Mouse (Mus musculus) midbrain, embryonic 16.5 days (tissue): ENCODE measurements around the gene Tst. TPM values are rescaled to one million over a fixed set of nuclear protein-coding genes. Genes with fewer than 3 reads are reported as not detected.

ENCODE experiments used
- ATAC-seq: fragments of 200-750 bp; cut with Nextera tagmentation; 2 replicates; pipeline ENCODE4 v1.8.0; 2017; ENCODE audit warnings: moderate TSS enrichment
- H3K27ac ChIP-seq: fragments of 300-500 bp; sonication (generic); 2 replicates; pipeline ENCODE4 v1.5.1; 2014; ENCODE audit warnings: mild to moderate bottlenecking, low read length, mixed read lengths
- H3K27me3 ChIP-seq: fragments of 300-500 bp; sonication (generic); 2 replicates; pipeline ENCODE4 v1.6.1; 2014; ENCODE audit warnings: low read depth, low read length, mixed read lengths; ENCODE audit not compliant: control insufficient read depth, insufficient read depth
- H3K36me3 ChIP-seq: fragments of 300-500 bp; sonication (generic); 2 replicates; pipeline ENCODE4 v1.6.1; 2014; ENCODE audit warnings: mild to moderate bottlenecking, low read length, moderate library complexity, mixed read lengths; ENCODE audit not compliant: control insufficient read depth, insufficient read depth
- H3K4me1 ChIP-seq: fragments of 300-500 bp; sonication (generic); 2 replicates; pipeline ENCODE4 v1.6.1; 2014; ENCODE audit warnings: mild to moderate bottlenecking, low read length, mixed read lengths; ENCODE audit not compliant: control insufficient read depth, insufficient read depth
- H3K4me2 ChIP-seq: fragments of 300-500 bp; sonication (generic); 2 replicates; pipeline ENCODE4 v1.6.1; 2014; ENCODE audit warnings: mild to moderate bottlenecking, low read length, mixed read lengths
- H3K4me3 ChIP-seq: fragments of 300-500 bp; sonication (generic); 2 replicates; pipeline ENCODE4 v1.5.1; 2014; ENCODE audit warnings: low read depth, mild to moderate bottlenecking, low read length, moderate library complexity, mixed read lengths
- H3K9ac ChIP-seq: fragments of 300-500 bp; sonication (generic); 2 replicates; pipeline ENCODE4 v1.6.1; 2014; ENCODE audit warnings: low read depth, low read length, mixed read lengths
- H3K9me3 ChIP-seq: fragments of 300-500 bp; sonication (generic); replicated peaks from 2 replicates; pipeline ENCODE4 v1.6.1; 2014; ENCODE audit warnings: mild to moderate bottlenecking, low read length, mixed read lengths; ENCODE audit not compliant: control insufficient read depth, poor library complexity, severe bottlenecking
- WGBS: fragments of 180-500 bp; shearing (Covaris S2); extraction: QIAGEN DNeasy Blood & Tissue Kit; methylation state at CpG from one replicate; pipeline ENCODE4 v1.1.7; 2014; 5-methylcytosine and 5-hydroxymethylcytosine counted together
- polyA plus RNA-seq: library from polyadenylated mRNA; unstranded; fragments of >200 nt; fragmentation: Nextera tagmentation; extraction: Ambion mirVana; gene quantifications from 2 replicates; pipeline ENCODE4 v1.2.1, GENCODE M21; 2015

Tst gene
- polyA plus RNA-seq, 1 experiment from 2014 or later = 22.8 TPM

- peak; percentile 81; the same call in 1 of the 2 replicates for ATAC-seq
- 17% methylated on average over 16 of the region's 16 CpGs for WGBS
- no peaks in the 10 kb centered on the region; the same call in 1 of the 2 replicates for H3K27me3 ChIP-seq
- no peak overlapping the region for H3K27ac ChIP-seq
- 0 out of 2 replicates have a peak overlapping the region, but pooled peaks have one; percentile 30 for H3K9ac ChIP-seq
- H3K9me3 ChIP-seq = no peaks in the 10 kb centered on the region
- H3K4me1 ChIP-seq = peaks cover 3% of the 10 kb centered on the region
- peak overlapping the region; percentile 30; the same call in 1 of the 2 replicates for H3K4me2 ChIP-seq
- H3K4me3 ChIP-seq = no peak overlapping the region
- H3K36me3 ChIP-seq = no peaks in the 10 kb centered on the region
Measured at GRCm38 (mm10) chr15:78422046-78422956, 16.6 kb upstream of the Tst start.

GRCm38 (mm10) chr15:78420395-78420794 is 14.7 kb upstream of the Tst start:
- Histone ChIP-seq H3K9ac (no peak overlapping the region), H3K27ac (no peak overlapping the region), H3K4me1 (peaks cover 3% of the 10 kb centered on the region), H3K4me2 (no peak overlapping the region), H3K27me3 (no peaks in the 10 kb centered on the region; the same call in 1 of the 2 replicates), H3K9me3 (no peaks in the 10 kb centered on the region), H3K36me3 (no peaks in the 10 kb centered on the region), H3K4me3 (no peak overlapping the region)
- no peak for ATAC-seq
- 83% methylated on average over 13 of the region's 13 CpGs for WGBS

GRCm38 (mm10) chr15:78416937-78417336 is 11.2 kb upstream of the Tst start:
- no peak overlapping the region for H3K9ac ChIP-seq

GRCm38 (mm10) chr15:78414157-78414556 is 8.4 kb upstream of the Tst start:
- Histone ChIP-seq H3K4me3 (no peak overlapping the region), H3K27ac (no peak overlapping the region), H3K36me3 (no peaks in the 10 kb centered on the region; the same call in 1 of the 2 replicates), H3K4me1 (peaks cover 7% of the 10 kb centered on the region), H3K9me3 (no peaks in the 10 kb centered on the region), H3K27me3 (peaks cover 20% of the 10 kb centered on the region), H3K4me2 (no peak overlapping the region), H3K9ac (no peak overlapping the region)
- WGBS = 95% methylated on average over 8 of the region's 8 CpGs
- no peak for ATAC-seq

More at GRCm38 (mm10) chr15:78416937-78417336, 11.2 kb upstream of the Tst start:
- no peaks in the 10 kb centered on the region; the same call in 1 of the 2 replicates for H3K27me3 ChIP-seq
- H3K4me3 ChIP-seq = no peak overlapping the region
- ATAC-seq = no peak
- H3K4me2 ChIP-seq = no peak overlapping the region
- H3K9me3 ChIP-seq = no peaks in the 10 kb centered on the region
- no peaks in the 10 kb centered on the region for H3K4me1 ChIP-seq
- H3K36me3 ChIP-seq = no peaks in the 10 kb centered on the region; the same call in 1 of the 2 replicates
- H3K27ac ChIP-seq = no peak overlapping the region
- 12% methylated on average over 4 of the region's 4 CpGs for WGBS

- no peaks in the 10 kb centered on the region; the same call in 1 of the 2 replicates for H3K36me3 ChIP-seq
- 44% methylated on average over 1 of the region's 1 CpGs for WGBS
- H3K27ac ChIP-seq = no peak overlapping the region
- peaks cover 25% of the 10 kb centered on the region for H3K27me3 ChIP-seq
- no peaks in the 10 kb centered on the region for H3K9me3 ChIP-seq
- H3K4me1 ChIP-seq = peaks cover 7% of the 10 kb centered on the region
- H3K9ac ChIP-seq = no peak overlapping the region
- H3K4me2 ChIP-seq = no peak overlapping the region
- no peak overlapping the region for H3K4me3 ChIP-seq
- ATAC-seq = no peak
Measured at GRCm38 (mm10) chr15:78413719-78414117, 8.0 kb upstream of the Tst start.

GRCm38 (mm10) chr15:78413083-78413718 is 7.5 kb upstream of the Tst start:
- H3K9ac ChIP-seq = no peak overlapping the region
- H3K4me2 ChIP-seq = no peak overlapping the region
- peaks cover 29% of the 10 kb centered on the region for H3K27me3 ChIP-seq
- H3K36me3 ChIP-seq = no peaks in the 10 kb centered on the region; the same call in 1 of the 2 replicates
- H3K4me1 ChIP-seq = peaks cover 7% of the 10 kb centered on the region
- ATAC-seq = no peak
- H3K27ac ChIP-seq = no peak overlapping the region
- WGBS = 93% methylated on average over 14 of the region's 14 CpGs
- H3K4me3 ChIP-seq = no peak overlapping the region
- no peaks in the 10 kb centered on the region for H3K9me3 ChIP-seq

GRCm38 (mm10) chr15:78409570-78410052 is 3.9 kb upstream of the Tst start:
- Histone ChIP-seq H3K27me3 (peaks cover 31% of the 10 kb centered on the region), H3K4me1 (peaks cover 21% of the 10 kb centered on the region), H3K36me3 (no peaks in the 10 kb centered on the region; the same call in 1 of the 2 replicates), H3K9me3 (no peaks in the 10 kb centered on the region), H3K27ac (no peak overlapping the region), H3K4me2 (peak overlapping the region; percentile 45), H3K9ac (no peak overlapping the region), H3K4me3 (peak overlapping the region; percentile 19)
- WGBS = 7% methylated on average over 12 of the region's 12 CpGs
- no peak for ATAC-seq

GRCm38 (mm10) chr15:78406293-78406934 is 707 bp upstream of the Tst start, which contains the start of gene Mpst:
Gene Mpst (plus strand): TSS chr15:78406416.
- WGBS = under 1% methylated on average over 40 of the region's 40 CpGs

More at GRCm38 (mm10) chr15:78406293-78406934, 707 bp upstream of the Tst start, which contains the start of gene Mpst:
- Histone ChIP-seq H3K9me3 (no peaks in the 10 kb centered on the region), H3K27ac (peak within 1 kb of the TSS; percentile 84), H3K27me3 (peaks cover 31% of the 10 kb centered on the region), H3K4me3 (peak within 1 kb of the TSS; percentile 61), H3K9ac (peak within 1 kb of the TSS; percentile 82), H3K36me3 (no peaks in the 10 kb centered on the region), H3K4me2 (peak within 1 kb of the TSS; percentile 97), H3K4me1 (peaks cover 21% of the 10 kb centered on the region)
- ATAC-seq = peak; percentile 90
